ENCODE assay signal across 8 mouse cellular contexts in the genomic region with DNA sequence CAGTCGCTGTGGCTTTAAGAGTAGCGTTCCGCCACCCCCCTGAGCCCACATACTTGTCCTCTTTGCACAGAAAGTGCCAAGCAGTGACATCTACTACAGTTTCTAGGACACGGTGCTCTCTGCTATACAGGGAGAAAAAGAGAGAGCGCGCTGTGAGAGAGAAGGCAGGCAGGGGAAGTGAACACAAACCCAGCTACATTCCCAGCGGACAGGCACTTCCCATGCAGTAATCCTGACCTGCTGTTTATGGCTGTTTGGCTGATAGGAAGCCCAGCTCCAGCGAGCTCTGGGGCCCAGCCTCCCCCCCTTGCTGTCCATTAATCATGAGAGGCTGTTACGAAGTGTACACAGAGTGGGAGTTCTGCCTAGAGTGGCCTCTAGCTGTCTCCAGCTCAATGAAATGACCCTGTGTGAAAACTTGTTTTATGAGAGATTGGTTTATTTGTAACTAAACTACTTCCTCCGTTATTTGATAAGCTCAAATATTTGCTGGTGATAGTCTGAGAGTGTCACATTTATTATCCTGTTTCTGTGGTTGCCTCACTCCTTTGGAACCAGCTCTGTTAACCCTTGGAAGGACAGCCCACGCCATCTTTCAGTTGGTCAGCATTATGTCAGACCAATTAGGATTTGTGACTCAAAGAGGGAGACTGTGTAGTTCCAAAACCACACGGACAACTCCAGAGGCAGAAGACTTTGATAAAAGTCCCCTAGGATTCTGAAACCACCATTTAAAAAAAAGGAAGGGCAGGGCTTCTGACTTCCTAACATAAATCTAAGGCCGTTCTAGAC.
DNase-seq lines count a peak whose midpoint lies in the region; ATAC-seq and TF ChIP-seq lines count a peak whose summit lies in the region.

No protein-coding gene starts in this region.

- no peaks in the 10 kb centered on the region for H3K9me3 ChIP-seq in forebrain, embryonic 11.5 days (ENCODE audit: control insufficient read depth, low read length)
- H3K9me3 ChIP-seq in heart, embryonic 15.5 days (replicated peaks) = no peaks in the 10 kb centered on the region
- no peaks in the 10 kb centered on the region for H3K9me3 ChIP-seq in liver, embryonic 14.5 days (ENCODE audit: control insufficient read depth, low read length)
- H3K9me3 ChIP-seq in neural tube, embryonic 11.5 days (ENCODE audit: control insufficient read depth, low read length) = no peaks in the 10 kb centered on the region

- peak overlapping the region; percentile 68 for H3K4me2 ChIP-seq in forebrain, embryonic 11.5 days (ENCODE audit: low read depth, low read length, severe bottlenecking)
- peak overlapping the region; percentile 67 for H3K4me2 ChIP-seq in heart, embryonic 15.5 days
- peak overlapping the region; percentile 68 for H3K4me2 ChIP-seq in liver, embryonic 14.5 days (ENCODE audit: low read depth)
- peak overlapping the region; percentile 47 for H3K4me2 ChIP-seq in neural tube, embryonic 11.5 days (ENCODE audit: low read depth)

- no peaks in the 10 kb centered on the region for H3K36me3 ChIP-seq in forebrain, embryonic 11.5 days (ENCODE audit: control insufficient read depth, insufficient read depth, low read length)
- H3K36me3 ChIP-seq in heart, embryonic 15.5 days = no peaks in the 10 kb centered on the region
- H3K36me3 ChIP-seq in liver, embryonic 14.5 days (replicated peaks; ENCODE audit: control insufficient read depth, insufficient read depth, low read depth) = no peaks in the 10 kb centered on the region
- no peaks in the 10 kb centered on the region for H3K36me3 ChIP-seq in neural tube, embryonic 11.5 days (ENCODE audit: control insufficient read depth, insufficient read depth, low read length)

- H3K9ac ChIP-seq in forebrain, embryonic 11.5 days (ENCODE audit: low read length) = peak overlapping the region; percentile 57
- H3K9ac ChIP-seq in heart, embryonic 15.5 days = peak overlapping the region; percentile 57
- peak overlapping the region; percentile 45 for H3K9ac ChIP-seq in liver, embryonic 14.5 days (replicated peaks)
- peak overlapping the region; percentile 48 for H3K9ac ChIP-seq in neural tube, embryonic 11.5 days (ENCODE audit: low read length)

- TF ChIP-seq CTCF in liver, embryonic 14.5 days (IDR thresholded peaks at IDR 0.05; ENCODE audit: low read depth) = no peak

- ATAC-seq in forebrain, embryonic 11.5 days (replicated peaks; ENCODE audit: low FRiP score) = peak; percentile 88
- peak; percentile 97 for ATAC-seq in heart, embryonic 15.5 days (replicated peaks; ENCODE audit: insufficient number of reproducible peaks, insufficient read depth, low FRiP score, low read depth)
- peak; percentile 82 for ATAC-seq in liver, embryonic 14.5 days (ENCODE audit: insufficient read depth)
- ATAC-seq in neural tube, embryonic 11.5 days (ENCODE audit: insufficient read depth, low FRiP score, low TSS enrichment) = peak; percentile 96

- peak overlapping the region; percentile 49 for H3K4me3 ChIP-seq in brown adipose tissue, adult 24 weeks (ENCODE audit: insufficient read depth, low read depth, low read length)
- peak overlapping the region; percentile 31 for H3K4me3 ChIP-seq in forebrain, embryonic 11.5 days (ENCODE audit: low read depth, low read length)
- H3K4me3 ChIP-seq in heart, embryonic 15.5 days = peak overlapping the region; percentile 38
- H3K4me3 ChIP-seq in liver, embryonic 14.5 days (ENCODE audit: insufficient read depth in 1 of 2, low read depth in 2 of 2, low read length in 2 of 2) = peak overlapping the region; percentile 31 to 58
- H3K4me3 ChIP-seq in neural tube, embryonic 11.5 days (ENCODE audit: low read depth, low read length) = peak overlapping the region; percentile 33

- H3K27me3 ChIP-seq in forebrain, embryonic 11.5 days (ENCODE audit: control insufficient read depth, insufficient read depth, low read length) = no peaks in the 10 kb centered on the region
- no peaks in the 10 kb centered on the region for H3K27me3 ChIP-seq in heart, embryonic 15.5 days
- no peaks in the 10 kb centered on the region for H3K27me3 ChIP-seq in liver, embryonic 14.5 days (ENCODE audit: control insufficient read depth, insufficient read depth, low read length)
- no peaks in the 10 kb centered on the region for H3K27me3 ChIP-seq in neural tube, embryonic 11.5 days (ENCODE audit: control insufficient read depth, insufficient read depth, low read length)

- DNase-seq in B cell, adult 2 months = peak; percentile 18 to 19
- peak; percentile 78 for DNase-seq in forebrain, embryonic 11.5 days (ENCODE audit: low spot score)
- peak; percentile 75 to 90 for DNase-seq in kidney, postnatal 25 days
- DNase-seq in liver, embryonic 14.5 days (ENCODE audit: low read depth in 3 of 3, low spot score in 3 of 3) = peak in 1 of 3 experiments; percentile 20
- peak; percentile 84 for DNase-seq in neural tube, embryonic 11.5 days (ENCODE audit: low spot score)
- DNase-seq in testis, postnatal 10 days (ENCODE audit: low spot score) = peak; percentile 66

- TF ChIP-seq EP300 in liver, embryonic 14.5 days (IDR thresholded peaks at IDR 0.05; ENCODE audit: low read depth) = no peak

- under 1% methylated on average over 13 of the region's 13 CpGs for WGBS in forebrain, embryonic 11.5 days
- under 1% methylated on average over 13 of the region's 13 CpGs for WGBS in heart, embryonic 15.5 days
- 1% methylated on average over 13 of the region's 13 CpGs for WGBS in liver, embryonic 14.5 days (ENCODE audit: insufficient replicate concordance)
- WGBS in neural tube, embryonic 11.5 days = 1% methylated on average over 13 of the region's 13 CpGs

- H3K27ac ChIP-seq in brown adipose tissue, adult 24 weeks (replicated peaks; ENCODE audit: low read depth, low read length) = peak overlapping the region; percentile 85
- H3K27ac ChIP-seq in forebrain, embryonic 11.5 days (ENCODE audit: low read depth, low read length) = peak overlapping the region; percentile 77
- H3K27ac ChIP-seq in heart, embryonic 15.5 days = peak overlapping the region; percentile 93
- H3K27ac ChIP-seq in liver, embryonic 14.5 days = peak overlapping the region; percentile 56
- H3K27ac ChIP-seq in neural tube, embryonic 11.5 days (ENCODE audit: low read depth, low read length) = peak overlapping the region; percentile 72

- peaks cover 3% of the 10 kb centered on the region; the same call in 1 of the 2 replicates for H3K4me1 ChIP-seq in brown adipose tissue, adult 24 weeks (ENCODE audit: control insufficient read depth, insufficient read depth, insufficient read length, low read length)
- peaks cover 10% of the 10 kb centered on the region; the same call in 1 of the 2 replicates for H3K4me1 ChIP-seq in forebrain, embryonic 11.5 days (replicated peaks; ENCODE audit: control insufficient read depth, insufficient read depth, low read length)
- peaks cover 18% of the 10 kb centered on the region for H3K4me1 ChIP-seq in heart, embryonic 15.5 days (replicated peaks)
- H3K4me1 ChIP-seq in liver, embryonic 14.5 days (replicated peaks; ENCODE audit: control insufficient read depth in 2 of 2, insufficient read depth in 2 of 2, low read length in 1 of 2) = peaks cover 0 to 20% of the 10 kb centered on the region in 2 experiments; a peak in 2 of 4 replicates
- peaks cover 17% of the 10 kb centered on the region for H3K4me1 ChIP-seq in neural tube, embryonic 11.5 days (ENCODE audit: control insufficient read depth, insufficient read depth, low read length)
